Mouse (Mus musculus): ENCODE data around the gene Hoxb2.
A peak's percentile ranks its signal among the peaks of the same experiment; 100 is the strongest.

The Hoxb2 gene

GRCm38 (mm10) chr11:96334998-96335397, 15.3 kb upstream of the Hoxb2 start:
- no peak for DNase-seq (ENCODE audit: extremely low spot score)

- DNase-seq (ENCODE audit: extremely low spot score): no peak
These were observed 13.7 kb upstream of the Hoxb2 start for GRCm38 (mm10) chr11:96336597-96336996.

- DNase-seq (ENCODE audit: extremely low spot score): no peak
These were observed 13.3 kb upstream of the Hoxb2 start for GRCm38 (mm10) chr11:96337026-96337425.

GRCm38 (mm10) chr11:96338957-96339855, 11.1 kb upstream of the Hoxb2 start:
- DNase-seq (ENCODE audit: extremely low spot score): no peak

- no peak for DNase-seq (ENCODE audit: extremely low spot score)
These were observed 9.5 kb upstream of the Hoxb2 start for GRCm38 (mm10) chr11:96340698-96341365.

GRCm38 (mm10) chr11:96341701-96342575, 8.4 kb upstream of the Hoxb2 start:
- no peak for DNase-seq (ENCODE audit: extremely low spot score)

- DNase-seq (ENCODE audit: extremely low spot score): no peak
These were observed 7.8 kb upstream of the Hoxb2 start for GRCm38 (mm10) chr11:96342576-96342930.

- DNase-seq (ENCODE audit: extremely low spot score): no peak
These were observed 7.0 kb upstream of the Hoxb2 start for GRCm38 (mm10) chr11:96343206-96343745.

- DNase-seq (ENCODE audit: extremely low spot score): no peak
These were observed 6.1 kb upstream of the Hoxb2 start for GRCm38 (mm10) chr11:96344061-96344877.

- no peak for DNase-seq (ENCODE audit: extremely low spot score)
These were observed 5.5 kb upstream of the Hoxb2 start for GRCm38 (mm10) chr11:96344878-96345159.

- peak; percentile 55 for DNase-seq (ENCODE audit: extremely low spot score)
These were observed 5.0 kb upstream of the Hoxb2 start for GRCm38 (mm10) chr11:96345220-96345892.

- peak; percentile 62 for DNase-seq (ENCODE audit: extremely low spot score)
These were observed 4.2 kb upstream of the Hoxb2 start for GRCm38 (mm10) chr11:96345893-96346806.

GRCm38 (mm10) chr11:96346916-96347520, 3.3 kb upstream of the Hoxb2 start:
- no peak for DNase-seq (ENCODE audit: extremely low spot score)

GRCm38 (mm10) chr11:96347717-96348116, 2.6 kb upstream of the Hoxb2 start:
- no peak for DNase-seq (ENCODE audit: extremely low spot score)

GRCm38 (mm10) chr11:96348141-96348928, 2.0 kb upstream of the Hoxb2 start:
- DNase-seq (ENCODE audit: extremely low spot score): peak; percentile 72

GRCm38 (mm10) chr11:96348988-96349387, 1.3 kb upstream of the Hoxb2 start:
- DNase-seq (ENCODE audit: extremely low spot score): no peak

GRCm38 (mm10) chr11:96349491-96350340, 609 bp upstream of the Hoxb2 start:
- DNase-seq (ENCODE audit: extremely low spot score): peak; percentile 85
